24 mouse cellular contexts compared by ENCODE assay signal in the genomic region with DNA sequence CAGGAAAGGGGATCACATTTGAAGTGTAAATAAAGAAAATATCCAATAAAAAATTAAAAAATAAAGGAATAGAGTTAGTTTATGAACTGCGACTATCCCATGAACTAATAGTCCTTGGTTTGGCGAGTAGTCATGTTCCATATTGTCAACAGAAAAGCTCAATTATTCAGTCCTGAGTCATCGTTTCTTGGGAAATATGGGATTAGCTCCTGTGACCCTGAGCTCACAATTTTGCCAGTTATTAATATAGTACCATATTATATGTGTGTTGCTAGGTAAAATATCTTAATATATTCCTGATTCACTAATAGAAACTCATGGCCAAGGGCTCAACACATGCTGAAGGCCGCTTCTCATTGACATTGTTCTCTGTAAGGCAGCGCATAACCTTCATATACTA.
"Had no signal": no experiment of that assay in that cellular context is flagged by ENCODE, and none has a peak within 500 bp of the region (broad histone marks: within the 10 kb centered on the region; RNA-seq: fewer than 3 reads in every experiment).

No protein-coding gene starts in this region.

- H3K27me3 ChIP-seq: embryonic facial prominence, embryonic 12.5 days; embryonic facial prominence, embryonic 13.5 days; embryonic facial prominence, embryonic 15.5 days; forebrain, embryonic 12.5 days; forebrain, embryonic 13.5 days; forebrain, embryonic 15.5 days had no signal

- H3K36me3 ChIP-seq: embryonic facial prominence, embryonic 10.5 days; embryonic facial prominence, embryonic 12.5 days; embryonic facial prominence, embryonic 13.5 days; embryonic facial prominence, embryonic 15.5 days; forebrain, embryonic 10.5 days; forebrain, embryonic 12.5 days; forebrain, embryonic 15.5 days; heart, embryonic 10.5 days had no signal

- DNase-seq: cerebellum, postnatal 14 days; cerebellum, postnatal 25 days; cerebellum, postnatal 36 days; embryo, embryonic 11 days; forebrain, postnatal 0 days; gastrocnemius, adult 2 months; gastrocnemius, postnatal 10 days; gastrocnemius, postnatal 14 days; gastrocnemius, postnatal 25 days; gastrocnemius, postnatal 36 days; heart, adult 18-20 months; heart, adult 2 months had no signal

- ATAC-seq: forebrain, embryonic 13.5 days; forebrain, embryonic 14.5 days; forebrain, embryonic 15.5 days; forebrain, embryonic 16.5 days; forebrain, postnatal 0 days had no signal

- H3K4me3 ChIP-seq: embryonic facial prominence, embryonic 10.5 days; embryonic facial prominence, embryonic 12.5 days; embryonic facial prominence, embryonic 13.5 days; embryonic facial prominence, embryonic 15.5 days; erythroblast, embryonic 14.5 days; forebrain, embryonic 10.5 days; forebrain, embryonic 12.5 days; forebrain, embryonic 13.5 days; forebrain, embryonic 15.5 days; gastrocnemius, adult 2 months; heart, adult 2 months; heart, embryonic 10.5 days had no signal
